ENCODE assay signal across 12 mouse cellular contexts in the genomic region with DNA sequence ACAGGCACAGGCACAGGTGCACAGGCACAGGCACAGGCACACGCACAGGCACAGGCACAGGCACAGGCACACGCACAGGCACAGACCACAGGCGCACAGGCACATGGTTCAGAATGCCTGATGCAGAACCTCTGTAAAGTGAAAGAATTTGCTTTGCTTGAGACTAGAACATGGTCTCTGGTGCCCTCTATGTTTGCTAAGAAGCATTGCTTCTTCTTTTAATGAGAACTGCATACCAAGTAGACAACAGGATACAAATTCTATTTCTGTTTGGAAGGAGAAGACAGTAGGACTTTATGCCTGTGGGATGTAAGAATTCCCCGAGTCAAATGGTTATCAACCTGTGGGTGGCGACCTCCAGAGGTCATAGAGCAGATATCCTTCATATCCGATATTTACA. TPM values are rescaled to one million over a fixed set of nuclear protein-coding genes. Genes with fewer than 3 reads are reported as not detected.
DNase-seq lines count a peak whose midpoint lies in the region; ATAC-seq and TF ChIP-seq lines count a peak whose summit lies in the region.
"Had no signal": no experiment of that assay in that cellular context is flagged by ENCODE, and none has a peak within 500 bp of the region (broad histone marks: within the 10 kb centered on the region; RNA-seq: fewer than 3 reads in every experiment).

No protein-coding gene starts in this region.

- ATAC-seq in forebrain, embryonic 14.5 days = no peak
- ATAC-seq in forebrain, embryonic 12.5 days (ENCODE audit: low FRiP score) = no peak
- ATAC-seq in megakaryocyte progenitor cell, adult 5-6 weeks (replicated peaks; ENCODE audit: poor library complexity) = peak; percentile 85

- H3K27ac ChIP-seq in forebrain, embryonic 14.5 days (ENCODE audit: low read depth, low read length) = no peak overlapping the region
- H3K27ac ChIP-seq in forebrain, embryonic 12.5 days = no peak overlapping the region
- H3K27ac ChIP-seq in left cerebral cortex, adult 2 months = no peak overlapping the region

- peak; percentile 62 for TF ChIP-seq CTCF in left cerebral cortex, adult 2 months (IDR thresholded peaks at IDR 0.05)
- peak; percentile 45 for TF ChIP-seq CTCF in E14TG2a.4 (conservative IDR thresholded peaks at IDR 0.05; ENCODE audit: low read length)

- intact Hi-C loops in left cerebral cortex, adult 2 months (cut with DNase I) = loop anchor here (5.0 kb wide), 1 partner anchor 1260 kb away; no protein-coding TSS in a partner anchor
- intact Hi-C loops in left cerebral cortex, postnatal 4 days (cut with DNase I) = no loop called here

- 75% methylated on average over 6 of the region's 6 CpGs for WGBS in forebrain, embryonic 14.5 days
- WGBS in forebrain, embryonic 12.5 days = 73% methylated on average over 6 of the region's 6 CpGs

- H3K4me3 ChIP-seq in forebrain, embryonic 14.5 days (ENCODE audit: low read depth, low read length) = no peak overlapping the region
- no peak overlapping the region for H3K4me3 ChIP-seq in forebrain, embryonic 12.5 days (replicated peaks)
- no peak overlapping the region for H3K4me3 ChIP-seq in left cerebral cortex, adult 2 months
- H3K4me3 ChIP-seq in E14TG2a.4 (replicated peaks; ENCODE audit: low read length) = no peak overlapping the region
- H3K4me3 ChIP-seq: megakaryocyte, embryonic 14.5 days had no signal

- no peak overlapping the region for H3K9ac ChIP-seq in forebrain, embryonic 14.5 days (ENCODE audit: low read length)
- no peak overlapping the region for H3K9ac ChIP-seq in forebrain, embryonic 12.5 days

- H3K27me3 ChIP-seq in forebrain, embryonic 14.5 days (replicated peaks; ENCODE audit: control insufficient read depth, insufficient read depth, low read length) = no peaks in the 10 kb centered on the region
- H3K27me3 ChIP-seq in forebrain, embryonic 12.5 days = no peaks in the 10 kb centered on the region
- no peaks in the 10 kb centered on the region; the same call in 1 of the 2 replicates for H3K27me3 ChIP-seq in E14TG2a.4 (ENCODE audit: insufficient read depth, low read length)

- H3K36me3 ChIP-seq in forebrain, embryonic 14.5 days (ENCODE audit: control insufficient read depth, insufficient read depth, low read length) = no peaks in the 10 kb centered on the region
- H3K36me3 ChIP-seq in forebrain, embryonic 12.5 days (replicated peaks) = no peaks in the 10 kb centered on the region
- no peaks in the 10 kb centered on the region for H3K36me3 ChIP-seq in E14TG2a.4 (ENCODE audit: insufficient read depth, low read length)
- H3K36me3 ChIP-seq: G1E had no signal

- H3K4me1 ChIP-seq in forebrain, embryonic 14.5 days (ENCODE audit: control insufficient read depth, insufficient read depth, low read length) = no peaks in the 10 kb centered on the region
- no peaks in the 10 kb centered on the region for H3K4me1 ChIP-seq in forebrain, embryonic 12.5 days
- no peaks in the 10 kb centered on the region for H3K4me1 ChIP-seq in E14TG2a.4 (replicated peaks; ENCODE audit: low read depth, low read length)
- H3K4me1 ChIP-seq: megakaryocyte, embryonic 14.5 days had no signal

- no peak overlapping the region for H3K4me2 ChIP-seq in forebrain, embryonic 14.5 days (ENCODE audit: low read length)
- H3K4me2 ChIP-seq in forebrain, embryonic 12.5 days = no peak overlapping the region

- peak; percentile 60 for DNase-seq in forebrain, embryonic 14.5 days (ENCODE audit: low spot score)
- no peak for DNase-seq in left cerebral cortex, adult 2 months (ENCODE audit: extremely low spot score in 1 of 2, low spot score in 2 of 2)
- no peak for DNase-seq in left cerebral cortex, postnatal 4 days
- DNase-seq in thymus, postnatal 14 days = no peak
- DNase-seq in urinary bladder, postnatal 10 days (ENCODE audit: low spot score) = no peak
- DNase-seq: gastrocnemius, postnatal 10 days; heart, postnatal 4 days had no signal

- no peaks in the 10 kb centered on the region for H3K9me3 ChIP-seq in forebrain, embryonic 14.5 days (replicated peaks; ENCODE audit: control insufficient read depth, low read length)
- no peaks in the 10 kb centered on the region for H3K9me3 ChIP-seq in forebrain, embryonic 12.5 days
- no peaks in the 10 kb centered on the region for H3K9me3 ChIP-seq in E14TG2a.4 (ENCODE audit: low read length)
- H3K9me3 ChIP-seq: megakaryocyte, embryonic 14.5 days had no signal

RNA-seq across cellular contexts. Expression of a gene that starts 14.0 kb away (rescaled TPM):
- polyA plus RNA-seq in forebrain, embryonic 14.5 days (2014; fragmentation: Nextera tagmentation; extraction: Ambion mirVana) = not detected in 2 replicates
- not detected in 2 replicates for polyA plus RNA-seq in forebrain, embryonic 12.5 days (2016; fragmentation: Nextera tagmentation; extraction: Ambion mirVana)
- total RNA-seq in left cerebral cortex, adult 2 months (2021) = not detected
- not detected for total RNA-seq in left cerebral cortex, postnatal 4 days (2021)
- not detected in 2 replicates for total RNA-seq in megakaryocyte progenitor cell, adult 5-6 weeks (2015)
- total RNA-seq in megakaryocyte progenitor cell, adult 5-6 weeks (2017) = not detected in 2 replicates
- total RNA-seq: gastrocnemius, postnatal 10 days; heart, postnatal 4 days had no signal
- polyA plus RNA-seq: G1E had no signal

RNA-seq across cellular contexts. Expression of a gene that starts 39.0 kb away (rescaled TPM):
- polyA plus RNA-seq in forebrain, embryonic 14.5 days (2014; fragmentation: Nextera tagmentation; extraction: Ambion mirVana) = 13.7 and 18.7 TPM in 2 replicates
- polyA plus RNA-seq in forebrain, embryonic 12.5 days (2016; fragmentation: Nextera tagmentation; extraction: Ambion mirVana) = 29.4 and 31.2 TPM in 2 replicates
- total RNA-seq in left cerebral cortex, adult 2 months (2021) = 10 to 100 TPM; 21.3 to 22.1 TPM
- 10 to 100 TPM; 30.2 to 30.3 TPM for total RNA-seq in left cerebral cortex, postnatal 4 days (2021)
- total RNA-seq in megakaryocyte progenitor cell, adult 5-6 weeks (2015) = 27.5 and 32.9 TPM in 2 replicates
- total RNA-seq in megakaryocyte progenitor cell, adult 5-6 weeks (2017) = 7.0 and 7.9 TPM in 2 replicates

RNA-seq across cellular contexts. Expression of a gene that starts 39.3 kb away (rescaled TPM):
- 7.0 and 8.5 TPM in 2 replicates for polyA plus RNA-seq in forebrain, embryonic 14.5 days (2014; fragmentation: Nextera tagmentation; extraction: Ambion mirVana)
- 13.3 and 13.8 TPM in 2 replicates for polyA plus RNA-seq in forebrain, embryonic 12.5 days (2016; fragmentation: Nextera tagmentation; extraction: Ambion mirVana)
- total RNA-seq in left cerebral cortex, adult 2 months (2021) = 10 to 100 TPM in 1 of 2 experiments, 1 to 10 TPM in 1; 8.2 to 11.1 TPM
- 10 to 100 TPM; 14.0 to 14.5 TPM for total RNA-seq in left cerebral cortex, postnatal 4 days (2021)
- 5.2 and 6.2 TPM in 2 replicates for total RNA-seq in megakaryocyte progenitor cell, adult 5-6 weeks (2015)
- total RNA-seq in megakaryocyte progenitor cell, adult 5-6 weeks (2017) = 7.8 and 8.8 TPM in 2 replicates
